Mouse (Mus musculus) telencephalon, adult 2 months (tissue): Measurements from ENCODE around the gene Gm2026.
"Not testable (repeated sequence)": the region's sequence is repeated elsewhere in the genome, so short reads cannot be mapped to it uniquely, and the experiment has no call there.

Experiments
- DNase-seq: peaks from one replicate; pipeline ENCODE4 v3.0.0-alpha.2; 2011; ENCODE audit warnings: low read depth, low spot score

Gene Gm2026

GRCm38 (mm10) chr2:175965031-175965430, at the start of gene Gm2026:
Gene Gm2026 (plus strand): TSS chr2:175965331.
- not testable (repeated sequence) for DNase-seq

GRCm38 (mm10) chr2:175931000-175931399, 34.1 kb upstream of the Gm2026 start, which contains the start of gene Zfp966:
Gene Zfp966 (minus strand): TSS chr2:175931100.
- DNase-seq, result not testable (repeated sequence)
